Mouse (Mus musculus): Measurements from ENCODE around the gene Fbxw9. TPM values are rescaled to one million over a fixed set of nuclear protein-coding genes. Genes with fewer than 3 reads are reported as not detected.

The Fbxw9 gene
- total and polyA plus RNA-seq, 3 experiments, result 7.3 to 21.9 (median 11.7) TPM

DNA sequence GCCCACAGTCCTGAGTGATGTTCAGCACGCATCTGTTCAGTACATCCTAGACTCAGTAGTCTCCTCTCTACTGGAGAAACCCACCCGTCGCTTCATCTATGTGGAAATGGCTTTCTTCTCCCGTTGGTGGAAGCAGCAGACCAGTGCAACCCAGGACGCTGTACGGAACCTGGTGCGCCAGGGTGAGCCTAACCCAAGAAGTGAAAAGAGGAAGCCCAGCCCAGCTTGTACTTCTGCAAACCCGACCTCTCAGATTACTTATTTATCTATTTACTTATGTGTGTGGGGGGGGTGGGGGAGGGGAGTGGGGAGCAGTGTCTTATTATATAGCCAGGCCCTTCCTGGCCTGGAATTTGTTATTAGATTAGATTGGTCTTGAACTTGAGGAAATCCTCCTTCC, 24.8 kb downstream of the Fbxw9 start:
- no peaks in the 10 kb centered on the region for H3K9me3 ChIP-seq (replicated peaks; ENCODE audit: low read length)
- no peak overlapping the region for H3K27ac ChIP-seq (ENCODE audit: insufficient read depth, low read depth)
- H3K4me3 ChIP-seq (replicated peaks in 1 of 3; ENCODE audit: low read depth in 2 of 3, low read length in 2 of 3, poor library complexity in 1 of 3), result no peak overlapping the region
- H3K79me2 ChIP-seq (replicated peaks; ENCODE audit: control insufficient read depth, extremely low read depth, insufficient read depth, poor library complexity, severe bottlenecking), result peaks cover 16% of the 10 kb centered on the region
- peak overlapping the region; percentile 89; the same call in 1 of the 2 replicates for H3K4me2 ChIP-seq (ENCODE audit: insufficient read depth, low read depth, poor library complexity, severe bottlenecking)
- TF ChIP-seq POLR2AphosphoS2 (IDR thresholded peaks at IDR 0.05; ENCODE audit: low read depth, low read length) (no peak), MAZ (IDR thresholded peaks at IDR 0.05; ENCODE audit: low read depth, low read length) (no peak), MAFK (IDR thresholded peaks at IDR 0.05; ENCODE audit: insufficient replicate concordance, low read length) (no peak), MEF2A (IDR thresholded peaks at IDR 0.05; ENCODE audit: borderline replicate concordance, low read depth, low read length) (no peak), KAT2A (IDR thresholded peaks at IDR 0.05; ENCODE audit: insufficient replicate concordance, low read length) (no peak), ZC3H11A (IDR thresholded peaks at IDR 0.05; ENCODE audit: low read depth, low read length) (no peak), SMC3 (IDR thresholded peaks at IDR 0.05; ENCODE audit: low read depth, low read length) (no peak), ETS1 (conservative IDR thresholded peaks at IDR 0.05; ENCODE audit: low read depth, low read length) (no peak), MXI1 (IDR thresholded peaks at IDR 0.05; ENCODE audit: low read depth, low read length) (no peak), HCFC1 (IDR thresholded peaks at IDR 0.05; ENCODE audit: low read depth, low read length) (no peak), CHD2 (IDR thresholded peaks at IDR 0.05; ENCODE audit: low read length) (no peak), PAX5 (IDR thresholded peaks at IDR 0.05; ENCODE audit: low read length) (no peak), SIN3A (IDR thresholded peaks at IDR 0.05; ENCODE audit: low read length) (no peak), NRF1 (IDR thresholded peaks at IDR 0.05; ENCODE audit: low read depth, low read length) (no peak), POLR2A (IDR thresholded peaks at IDR 0.05; ENCODE audit: low read depth, low read length) (no peak)
- in situ Hi-C loops (cut with MboI; ENCODE audit: low pct_ligation_motif_present, low pct_unique_long_range_greater_than_20kb, low sequenced_read_pairs) (no loop called here), dilution Hi-C loops (cut with MboI; ENCODE audit: extremely low pct_ligation_motif_present, extremely low pct_unique_long_range_greater_than_20kb, low sequenced_read_pairs) (no loop called here)
- peaks cover 35 to 47% of the 10 kb centered on the region in 2 experiments for H3K36me3 ChIP-seq (replicated peaks in 1 of 2; ENCODE audit: control insufficient read depth in 1 of 2, insufficient read depth in 1 of 2, low read length in 1 of 2)
- peaks cover 7 to 35% of the 10 kb centered on the region in 2 experiments; a peak in 3 of 4 replicates for H3K4me1 ChIP-seq (ENCODE audit: control insufficient read depth in 1 of 2, insufficient read depth in 2 of 2)
- H3K9ac ChIP-seq (ENCODE audit: insufficient read depth, low read depth), result no peak overlapping the region
- H3K27me3 ChIP-seq (replicated peaks), result no peaks in the 10 kb centered on the region
- DNase-seq (ENCODE audit: extremely low read depth), result no peak

DNA sequence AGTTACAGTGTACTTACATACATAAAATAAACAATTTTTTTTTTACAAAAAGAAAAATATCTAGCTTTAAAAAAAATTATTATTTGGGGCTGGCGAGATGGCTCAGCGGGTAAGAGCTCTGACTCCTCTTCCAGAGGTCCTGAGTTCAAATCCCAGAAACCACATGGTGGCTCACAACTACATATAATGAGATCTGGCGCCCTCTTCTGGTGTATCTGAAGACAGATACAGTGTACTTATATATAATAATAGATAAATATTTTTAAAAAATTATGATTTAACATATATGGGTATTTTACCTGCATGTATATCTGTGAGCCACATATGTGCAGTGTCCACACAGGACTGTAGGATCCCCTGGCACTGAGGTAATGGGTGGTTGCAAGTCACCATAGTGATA, 26.4 kb downstream of the Fbxw9 start:
- no peak for DNase-seq (ENCODE audit: extremely low read depth)
- H3K27me3 ChIP-seq (replicated peaks), result no peaks in the 10 kb centered on the region
- peaks cover 7 to 32% of the 10 kb centered on the region in 2 experiments; a peak in 3 of 4 replicates for H3K4me1 ChIP-seq (ENCODE audit: control insufficient read depth in 1 of 2, insufficient read depth in 2 of 2)
- H3K4me2 ChIP-seq (ENCODE audit: insufficient read depth, low read depth, poor library complexity, severe bottlenecking), result no peak overlapping the region
- peaks cover 16% of the 10 kb centered on the region for H3K79me2 ChIP-seq (replicated peaks; ENCODE audit: control insufficient read depth, extremely low read depth, insufficient read depth, poor library complexity, severe bottlenecking)
- H3K36me3 ChIP-seq (replicated peaks in 1 of 2; ENCODE audit: control insufficient read depth in 1 of 2, insufficient read depth in 1 of 2, low read length in 1 of 2), result peaks cover 41 to 52% of the 10 kb centered on the region in 2 experiments
- no peak overlapping the region for H3K4me3 ChIP-seq (replicated peaks in 1 of 3; ENCODE audit: low read depth in 2 of 3, low read length in 2 of 3, poor library complexity in 1 of 3)
- H3K9ac ChIP-seq (ENCODE audit: insufficient read depth, low read depth), result no peak overlapping the region
- H3K27ac ChIP-seq (ENCODE audit: insufficient read depth, low read depth), result no peak overlapping the region
- no peak for TF ChIP-seq NRF1 (IDR thresholded peaks at IDR 0.05; ENCODE audit: low read depth, low read length)
- TF ChIP-seq SMC3 (IDR thresholded peaks at IDR 0.05; ENCODE audit: low read depth, low read length), result no peak
- no peak for TF ChIP-seq ZKSCAN1 (IDR thresholded peaks at IDR 0.05; ENCODE audit: borderline replicate concordance, low read depth, low read length)
- TF ChIP-seq POLR2AphosphoS2 (IDR thresholded peaks at IDR 0.05; ENCODE audit: low read depth, low read length), result no peak
- TF ChIP-seq CTCF (conservative IDR thresholded peaks at IDR 0.05 in 1 of 2, IDR thresholded peaks at IDR 0.05 in 1 of 2; ENCODE audit: low read depth in 2 of 2, low read length in 2 of 2), result peak in 1 of 2 experiments; percentile 45; a peak in 2 of 4 replicates
- TF ChIP-seq RAD21 (IDR thresholded peaks at IDR 0.05; ENCODE audit: low read depth, low read length), result peak; percentile 11
- TF ChIP-seq MEF2A (IDR thresholded peaks at IDR 0.05; ENCODE audit: borderline replicate concordance, low read depth, low read length), result no peak
- dilution Hi-C loops (cut with MboI; ENCODE audit: extremely low pct_ligation_motif_present, extremely low pct_unique_long_range_greater_than_20kb, low sequenced_read_pairs), result no loop called here
- H3K9me3 ChIP-seq (replicated peaks; ENCODE audit: low read length), result no peaks in the 10 kb centered on the region
- in situ Hi-C loops (cut with MboI; ENCODE audit: low pct_ligation_motif_present, low pct_unique_long_range_greater_than_20kb, low sequenced_read_pairs), result no loop called here

Data from CH12.LX (cell line).